Mouse (Mus musculus): ENCODE results near the gene Cpsf3. TPM values are rescaled to one million over a fixed set of nuclear protein-coding genes. Genes with fewer than 3 reads are reported as not detected.

The Cpsf3 gene
- polyA plus RNA-seq, 1 experiment from 2014 or later, result 106 TPM

DNA sequence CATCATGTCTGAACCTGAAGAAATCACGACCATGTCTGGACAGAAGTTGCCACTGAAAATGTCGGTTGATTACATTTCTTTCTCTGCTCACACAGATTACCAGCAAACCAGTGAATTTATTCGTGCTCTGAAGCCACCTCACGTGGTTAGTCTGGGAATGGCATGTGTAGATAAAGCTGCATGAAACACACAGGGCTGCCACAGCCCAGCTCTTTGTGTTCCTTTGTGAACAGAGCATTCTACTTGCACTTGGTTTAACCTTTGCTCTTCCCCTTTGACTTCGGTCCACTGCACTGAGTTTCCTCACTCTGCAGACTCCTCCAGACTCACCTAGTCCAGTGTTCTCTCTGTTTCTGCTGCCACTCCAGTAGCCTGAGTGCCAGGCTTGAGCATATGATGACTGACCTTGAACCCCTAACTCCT lies 17.2 kb downstream of the Cpsf3 start:
- Histone ChIP-seq H3K4me2 (replicated peaks) (no peak overlapping the region), H3K4me1 (replicated peaks) (0 out of 2 replicates have a peak, but pooled peaks cover 2% of the 10 kb centered on the region), H3K27ac (no peak overlapping the region), H3K36me3 (peaks cover 26% of the 10 kb centered on the region), H3K9ac (no peak overlapping the region), H3K9me3 (no peaks in the 10 kb centered on the region), H3K27me3 (replicated peaks) (no peaks in the 10 kb centered on the region), H3K4me3 (replicated peaks) (no peak overlapping the region)
- peak; percentile 73 for ATAC-seq
- 43% methylated on average over 5 of the region's 5 CpGs for WGBS

DNA sequence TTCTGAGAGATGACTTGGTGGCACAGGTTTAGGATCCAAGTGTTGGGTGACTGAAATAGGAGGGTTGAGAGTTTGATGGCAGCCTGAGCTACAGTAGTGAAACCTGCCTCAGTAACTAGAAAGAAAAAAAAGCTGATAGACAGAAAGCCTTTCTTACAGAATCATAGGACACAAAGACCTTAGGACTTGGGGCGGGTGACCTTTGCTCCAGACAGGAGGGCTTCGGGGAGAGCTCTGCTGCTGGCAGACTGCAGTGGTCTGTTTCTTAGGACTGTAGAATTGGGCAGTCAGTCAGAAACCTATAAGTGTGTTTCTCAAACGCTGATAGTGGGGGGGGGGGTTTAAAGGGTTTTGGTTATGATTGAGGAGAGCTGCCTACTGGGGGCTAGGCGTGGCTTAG lies 20.6 kb downstream of the Cpsf3 start:
- peaks cover 25% of the 10 kb centered on the region for H3K36me3 ChIP-seq
- no peak overlapping the region for H3K4me3 ChIP-seq (replicated peaks)
- no peak overlapping the region for H3K4me2 ChIP-seq (replicated peaks)
- H3K4me1 ChIP-seq (replicated peaks), result 0 out of 2 replicates have a peak, but pooled peaks cover 2% of the 10 kb centered on the region
- no peaks in the 10 kb centered on the region for H3K27me3 ChIP-seq (replicated peaks)
- H3K9me3 ChIP-seq, result no peaks in the 10 kb centered on the region
- no peak overlapping the region for H3K27ac ChIP-seq
- no peak overlapping the region for H3K9ac ChIP-seq
- WGBS, result 95% methylated on average over 4 of the region's 4 CpGs
- ATAC-seq, result no peak

DNA sequence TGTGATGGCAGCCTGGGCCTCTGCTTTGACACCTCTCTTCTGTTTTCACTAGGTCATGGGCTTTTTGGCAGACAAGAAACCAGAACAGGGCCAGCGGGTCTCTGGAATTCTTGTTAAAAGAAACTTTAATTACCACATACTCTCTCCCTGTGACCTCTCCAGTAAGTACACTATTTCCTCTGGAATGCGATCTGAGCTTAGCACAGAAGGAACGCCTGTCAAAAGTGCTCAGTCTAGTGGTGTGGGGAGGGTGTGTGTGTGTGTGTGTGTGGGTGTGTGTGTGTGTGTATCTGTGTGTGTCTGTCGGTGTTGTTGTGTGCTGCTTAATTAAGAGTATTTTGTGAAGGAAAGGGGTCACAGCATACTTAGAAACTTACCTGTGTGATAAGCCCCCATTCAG lies 21.5 kb downstream of the Cpsf3 start:
- ATAC-seq, result no peak
- Histone ChIP-seq H3K27ac (no peak overlapping the region), H3K4me3 (replicated peaks) (no peak overlapping the region), H3K9ac (no peak overlapping the region), H3K9me3 (no peaks in the 10 kb centered on the region), H3K4me2 (replicated peaks) (no peak overlapping the region), H3K27me3 (replicated peaks) (no peaks in the 10 kb centered on the region), H3K4me1 (replicated peaks) (0 out of 2 replicates have a peak, but pooled peaks cover 2% of the 10 kb centered on the region), H3K36me3 (peaks cover 31% of the 10 kb centered on the region)
- 86% methylated on average over 4 of the region's 4 CpGs for WGBS

DNA sequence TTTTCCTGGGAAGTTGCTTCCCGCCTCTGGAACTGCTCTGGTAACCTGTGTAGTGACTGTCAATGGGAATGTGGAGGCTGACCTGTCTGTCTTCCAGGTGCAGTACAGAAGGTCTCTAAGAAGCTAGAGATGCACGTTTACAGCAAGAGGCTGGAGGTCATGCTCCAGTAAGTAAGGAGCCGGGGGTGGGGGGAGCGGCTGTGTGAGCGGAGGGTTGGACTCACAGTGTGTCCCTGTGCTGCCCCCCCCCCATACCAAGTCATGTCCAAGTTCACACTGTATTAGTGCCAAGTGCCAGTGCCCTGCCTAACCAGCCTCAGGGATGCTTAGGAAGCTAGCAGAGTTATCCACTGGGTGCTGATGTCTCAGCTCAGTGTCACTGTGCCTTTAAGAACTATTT lies 27.0 kb downstream of the Cpsf3 start:
- ATAC-seq, result no peak
- no peak overlapping the region for H3K9ac ChIP-seq
- no peak overlapping the region for H3K27ac ChIP-seq
- no peak overlapping the region for H3K4me3 ChIP-seq (replicated peaks)
- no peak overlapping the region for H3K4me2 ChIP-seq (replicated peaks)
- no peaks in the 10 kb centered on the region for H3K9me3 ChIP-seq
- 0 out of 2 replicates have a peak, but pooled peaks cover 5% of the 10 kb centered on the region for H3K4me1 ChIP-seq (replicated peaks)
- WGBS, result 88% methylated on average over 5 of the region's 5 CpGs
- no peaks in the 10 kb centered on the region for H3K27me3 ChIP-seq (replicated peaks)
- peaks cover 36% of the 10 kb centered on the region for H3K36me3 ChIP-seq

DNA sequence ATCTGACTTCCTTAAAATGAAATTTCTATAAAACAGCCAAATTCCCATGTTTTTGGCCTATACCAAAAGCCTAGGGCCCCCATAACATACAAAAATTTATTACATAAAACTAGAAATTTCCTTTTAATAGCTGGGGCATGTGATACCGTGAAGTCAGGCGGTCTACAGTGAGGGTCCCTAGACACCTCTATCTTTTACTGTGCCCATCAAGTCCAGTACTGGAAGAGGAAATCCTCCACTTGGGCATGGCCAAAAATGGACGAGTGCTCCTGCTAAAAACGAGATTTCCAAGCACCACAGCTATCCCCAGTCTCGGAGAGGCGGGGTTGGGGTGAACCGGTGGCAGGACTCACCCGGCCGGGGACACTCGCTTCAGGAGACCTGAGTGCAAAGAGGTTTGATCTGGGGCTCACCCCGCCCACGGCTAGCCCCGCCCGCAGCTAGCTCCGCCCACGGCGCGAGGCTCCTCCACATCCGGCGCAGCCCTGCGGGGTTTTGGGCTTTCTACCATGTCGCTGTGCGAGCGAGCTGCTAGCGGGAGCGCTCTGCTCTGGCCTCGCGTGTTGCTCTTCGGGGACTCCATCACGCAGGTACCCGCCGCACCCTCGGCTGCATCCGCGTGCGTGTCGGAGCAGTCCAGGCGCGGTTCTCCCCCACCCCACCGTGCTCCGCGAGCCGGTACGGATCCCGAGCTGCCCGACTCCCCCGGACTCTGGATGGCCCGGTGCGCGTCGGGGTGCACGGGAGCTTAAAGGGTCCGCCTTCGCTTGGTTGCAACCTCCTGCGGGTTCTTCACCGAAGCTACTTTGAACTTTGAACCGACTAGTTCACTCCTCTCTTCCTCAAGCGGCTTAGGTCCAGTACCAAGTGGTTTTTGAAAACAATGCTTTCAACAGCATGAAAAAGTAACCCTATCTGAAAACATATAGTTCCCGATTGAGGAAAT lies 31.0 kb downstream of the Cpsf3 start, which contains the start of gene Iah1:
Gene Iah1, plus strand, starts transcription at position 467 of the 946 bp plus-strand sequence.
- Histone ChIP-seq H3K36me3 (peaks cover 18% of the 10 kb centered on the region), H3K4me3 (replicated peaks) (peak within 1 kb of the TSS; percentile 70), H3K27ac (peak within 1 kb of the TSS; percentile 82), H3K4me2 (replicated peaks) (peak within 1 kb of the TSS; percentile 72), H3K27me3 (replicated peaks) (no peaks in the 10 kb centered on the region), H3K4me1 (replicated peaks) (0 out of 2 replicates have a peak, but pooled peaks cover 7% of the 10 kb centered on the region), H3K9me3 (no peaks in the 10 kb centered on the region), H3K9ac (peak within 1 kb of the TSS; percentile 72)
- ATAC-seq, result peak; percentile 98
- WGBS, result 3% methylated on average over 59 of the region's 59 CpGs

DNA sequence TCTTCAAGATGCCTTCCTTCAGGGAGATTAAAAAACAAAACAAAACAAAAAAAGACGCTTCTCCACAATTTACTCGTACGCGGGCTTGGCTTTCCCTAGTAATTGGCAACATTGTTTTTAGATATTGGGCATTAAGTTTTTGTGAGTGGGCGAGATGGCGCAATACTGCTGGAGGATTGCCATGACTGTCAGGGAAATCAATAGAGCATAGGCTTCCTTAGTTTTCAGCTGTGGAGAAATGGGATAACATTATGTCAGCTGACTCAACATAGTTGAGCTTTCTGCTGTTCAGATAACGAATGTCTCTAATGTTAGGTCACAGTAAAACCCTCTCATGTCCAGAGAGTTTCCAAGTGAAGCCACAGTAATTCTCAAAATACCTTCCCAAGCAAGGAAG lies 31.7 kb downstream of the Cpsf3 start:
- Histone ChIP-seq H3K4me1 (replicated peaks) (0 out of 2 replicates have a peak, but pooled peaks cover 7% of the 10 kb centered on the region), H3K9me3 (no peaks in the 10 kb centered on the region), H3K36me3 (peaks cover 17% of the 10 kb centered on the region), H3K4me3 (replicated peaks) (peak overlapping the region; percentile 70), H3K27ac (no peak overlapping the region), H3K27me3 (replicated peaks) (no peaks in the 10 kb centered on the region), H3K4me2 (replicated peaks) (peak overlapping the region; percentile 72), H3K9ac (peak overlapping the region; percentile 72)
- 0 out of 2 replicates have a peak, but pooled peaks have one; percentile 16 for ATAC-seq
- 35% methylated on average over 7 of the region's 7 CpGs for WGBS

DNA sequence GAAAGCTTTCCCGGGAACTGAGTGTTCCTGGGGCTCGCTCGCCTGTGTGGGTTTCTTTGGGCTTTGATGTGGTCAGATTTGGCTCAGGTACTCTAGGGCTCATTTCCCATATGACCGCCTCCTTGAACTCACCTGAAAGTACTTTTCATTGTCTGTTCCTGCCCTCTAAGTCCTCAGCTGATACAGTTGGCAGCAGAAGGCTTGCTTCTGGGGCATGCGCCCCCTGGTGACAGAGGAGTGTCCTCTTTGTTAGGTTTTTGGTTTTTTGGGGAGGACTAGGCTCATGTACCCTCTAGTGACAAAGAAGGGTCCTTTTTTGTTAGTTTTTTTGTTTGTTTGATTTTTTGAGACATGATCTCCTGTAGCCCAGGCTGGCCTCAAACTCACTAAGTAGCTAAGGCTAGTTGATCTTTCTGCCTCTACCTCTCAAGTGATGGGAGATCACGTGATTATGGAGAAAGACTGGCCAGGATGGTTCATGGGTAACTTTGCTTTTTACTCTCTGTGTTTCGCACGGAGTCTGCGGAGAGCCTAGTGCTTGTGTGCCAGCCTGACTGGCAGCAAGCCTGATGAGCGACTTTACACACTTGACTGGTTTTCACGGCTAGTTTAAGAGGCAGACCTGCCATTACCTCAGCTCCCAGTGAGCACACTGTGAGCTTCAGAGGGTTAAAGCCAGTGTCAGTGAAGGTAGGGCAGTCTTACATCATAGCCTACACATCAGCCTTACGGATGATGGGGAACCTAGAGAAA lies 33.1 kb downstream of the Cpsf3 start:
- 84% methylated on average over 12 of the region's 12 CpGs for WGBS
- Histone ChIP-seq H3K4me2 (replicated peaks) (no peak overlapping the region), H3K36me3 (peaks cover 13% of the 10 kb centered on the region), H3K4me3 (replicated peaks) (no peak overlapping the region), H3K9me3 (no peaks in the 10 kb centered on the region), H3K27me3 (replicated peaks) (no peaks in the 10 kb centered on the region), H3K27ac (no peak overlapping the region), H3K4me1 (replicated peaks) (0 out of 2 replicates have a peak, but pooled peaks cover 7% of the 10 kb centered on the region), H3K9ac (no peak overlapping the region)
- no peak for ATAC-seq

DNA sequence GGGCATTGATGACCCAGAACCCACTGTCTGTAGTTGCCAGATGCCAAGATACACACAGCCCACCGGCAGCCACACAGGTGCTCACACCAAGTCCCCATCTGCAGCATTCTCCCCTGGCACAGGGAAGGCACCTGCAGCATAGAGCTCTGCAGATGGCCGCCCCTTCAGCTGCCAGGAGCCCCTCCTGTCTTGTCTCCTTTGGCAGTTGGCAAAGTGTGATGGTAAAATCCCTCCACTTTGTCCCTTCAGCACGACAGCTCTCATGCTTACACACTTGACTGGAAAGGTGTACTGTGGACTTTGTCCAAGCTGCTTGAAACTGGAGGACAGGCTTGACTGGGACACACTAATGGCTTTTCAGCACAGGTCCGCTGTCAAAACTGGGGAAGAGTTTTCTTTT lies 35.1 kb downstream of the Cpsf3 start:
- no peak overlapping the region for H3K27ac ChIP-seq
- peaks cover 6% of the 10 kb centered on the region for H3K36me3 ChIP-seq
- H3K27me3 ChIP-seq (replicated peaks), result no peaks in the 10 kb centered on the region
- H3K4me2 ChIP-seq (replicated peaks), result no peak overlapping the region
- H3K4me3 ChIP-seq (replicated peaks), result no peak overlapping the region
- H3K4me1 ChIP-seq (replicated peaks), result 0 out of 2 replicates have a peak, but pooled peaks cover 7% of the 10 kb centered on the region
- no peak overlapping the region for H3K9ac ChIP-seq
- no peak for ATAC-seq
- 85% methylated on average over 4 of the region's 4 CpGs for WGBS
- no peaks in the 10 kb centered on the region for H3K9me3 ChIP-seq

DNA sequence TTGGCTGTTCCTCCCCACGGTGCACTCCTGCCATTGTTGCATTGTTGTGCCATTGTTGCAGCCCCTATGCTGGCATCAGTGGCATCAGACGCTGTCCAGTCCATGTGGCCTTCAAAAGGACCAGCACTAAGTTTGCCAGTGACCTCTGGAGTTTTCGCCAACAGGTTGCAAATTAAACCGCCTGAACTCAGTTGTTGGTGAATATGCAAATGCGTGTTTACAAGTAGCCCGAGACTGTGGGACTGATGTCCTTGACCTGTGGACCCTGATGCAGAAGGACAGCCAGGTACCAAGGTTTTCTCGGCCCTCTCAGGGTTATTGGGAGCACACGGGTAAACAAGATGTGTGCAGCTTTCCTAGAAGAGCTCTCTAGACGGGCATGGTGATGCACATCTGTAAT lies 36.0 kb downstream of the Cpsf3 start:
- H3K36me3 ChIP-seq, result peaks cover 6% of the 10 kb centered on the region
- H3K4me2 ChIP-seq (replicated peaks), result no peak overlapping the region
- H3K9ac ChIP-seq, result no peak overlapping the region
- WGBS, result 77% methylated on average over 9 of the region's 9 CpGs
- no peak for ATAC-seq
- H3K4me1 ChIP-seq (replicated peaks), result 0 out of 2 replicates have a peak, but pooled peaks cover 4% of the 10 kb centered on the region
- no peak overlapping the region for H3K4me3 ChIP-seq (replicated peaks)
- H3K27me3 ChIP-seq (replicated peaks), result no peaks in the 10 kb centered on the region
- no peak overlapping the region for H3K27ac ChIP-seq
- no peaks in the 10 kb centered on the region for H3K9me3 ChIP-seq

DNA sequence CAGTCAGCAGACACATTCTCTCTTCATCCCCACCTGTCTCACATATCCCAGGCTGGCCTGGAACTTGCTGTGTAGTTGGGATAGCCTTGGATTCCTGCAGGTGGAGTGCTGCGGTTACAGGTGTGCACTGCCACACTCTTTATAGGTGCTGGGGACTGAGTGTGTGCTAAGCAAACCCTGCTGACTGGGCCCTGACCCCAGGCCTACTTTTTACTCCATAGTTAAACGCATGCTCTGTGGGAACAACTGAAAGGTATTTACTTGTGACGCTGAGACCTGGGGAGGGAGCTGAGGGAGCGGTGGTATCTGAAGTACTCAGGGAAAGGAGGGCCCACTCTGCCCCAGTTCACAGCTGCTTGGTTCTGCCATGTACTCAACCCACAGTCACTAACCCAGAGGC lies 37.1 kb downstream of the Cpsf3 start:
- Histone ChIP-seq H3K9ac (no peak overlapping the region), H3K9me3 (no peaks in the 10 kb centered on the region), H3K36me3 (peaks cover 6% of the 10 kb centered on the region), H3K4me2 (replicated peaks) (no peak overlapping the region), H3K27me3 (replicated peaks) (no peaks in the 10 kb centered on the region), H3K27ac (no peak overlapping the region), H3K4me1 (replicated peaks) (0 out of 2 replicates have a peak, but pooled peaks cover under 1% of the 10 kb centered on the region), H3K4me3 (replicated peaks) (no peak overlapping the region)
- 81% methylated on average over 4 of the region's 4 CpGs for WGBS
- no peak for ATAC-seq

DNA sequence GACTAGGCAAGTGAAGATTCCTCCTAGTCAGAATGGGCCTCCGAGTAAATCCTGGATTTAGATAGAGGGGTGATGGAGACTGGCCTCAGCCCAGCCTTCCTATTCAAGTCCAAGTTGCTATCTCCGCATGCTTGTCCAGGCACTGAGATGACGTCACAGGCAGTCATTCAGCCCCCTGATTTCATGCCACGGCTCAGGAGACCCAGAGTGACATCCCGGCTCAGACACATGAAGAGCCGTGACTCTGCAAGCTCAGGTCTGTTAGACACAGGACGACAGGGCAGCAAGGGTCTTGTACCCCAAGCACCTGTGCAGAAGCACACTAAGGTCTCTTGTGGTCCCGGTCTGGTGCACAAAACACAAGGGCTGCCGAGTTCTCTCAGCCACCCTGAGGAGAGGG lies 37.7 kb downstream of the Cpsf3 start:
- Histone ChIP-seq H3K27ac (no peak overlapping the region), H3K9me3 (no peaks in the 10 kb centered on the region), H3K4me2 (replicated peaks) (no peak overlapping the region), H3K9ac (no peak overlapping the region), H3K4me1 (replicated peaks) (no peaks in the 10 kb centered on the region), H3K4me3 (replicated peaks) (no peak overlapping the region), H3K27me3 (replicated peaks) (no peaks in the 10 kb centered on the region), H3K36me3 (peaks cover 9% of the 10 kb centered on the region)
- ATAC-seq, result no peak
- WGBS, result 87% methylated on average over 9 of the region's 9 CpGs

DNA sequence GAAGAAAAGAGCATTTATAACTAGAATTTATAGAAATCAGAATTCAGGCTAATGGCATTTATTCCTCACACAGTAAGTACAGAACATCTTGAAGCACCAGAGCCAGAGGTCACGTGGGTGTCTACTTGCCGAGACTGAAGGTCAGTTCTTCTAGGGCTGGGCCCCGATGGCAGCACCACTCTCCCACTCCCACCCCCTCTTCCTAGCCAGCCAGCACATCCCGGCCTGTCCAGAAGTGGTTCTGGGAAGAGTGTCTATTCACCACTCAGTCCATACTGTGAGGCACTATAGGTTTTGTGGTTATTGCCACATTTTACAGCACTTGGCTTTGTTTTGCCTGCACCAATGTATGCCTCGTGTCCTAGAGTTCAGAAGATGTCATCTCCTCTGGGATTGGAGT lies 38.9 kb downstream of the Cpsf3 start:
- Histone ChIP-seq H3K9me3 (no peaks in the 10 kb centered on the region), H3K4me3 (replicated peaks) (no peak overlapping the region), H3K4me2 (replicated peaks) (no peak overlapping the region), H3K27me3 (replicated peaks) (no peaks in the 10 kb centered on the region), H3K4me1 (replicated peaks) (no peaks in the 10 kb centered on the region), H3K9ac (no peak overlapping the region), H3K27ac (no peak overlapping the region), H3K36me3 (peaks cover 11% of the 10 kb centered on the region)
- no peak for ATAC-seq
- 83% methylated on average over 5 of the region's 5 CpGs for WGBS
